Mouse (Mus musculus) spleen, adult 12 weeks (tissue): Measurements from ENCODE around the gene Dhcr24.

Source experiments
- DNase-seq: peaks from one replicate; pipeline ENCODE4 v3.0.0; 2022; ENCODE audit warnings: low spot score

The Dhcr24 gene

DNA sequence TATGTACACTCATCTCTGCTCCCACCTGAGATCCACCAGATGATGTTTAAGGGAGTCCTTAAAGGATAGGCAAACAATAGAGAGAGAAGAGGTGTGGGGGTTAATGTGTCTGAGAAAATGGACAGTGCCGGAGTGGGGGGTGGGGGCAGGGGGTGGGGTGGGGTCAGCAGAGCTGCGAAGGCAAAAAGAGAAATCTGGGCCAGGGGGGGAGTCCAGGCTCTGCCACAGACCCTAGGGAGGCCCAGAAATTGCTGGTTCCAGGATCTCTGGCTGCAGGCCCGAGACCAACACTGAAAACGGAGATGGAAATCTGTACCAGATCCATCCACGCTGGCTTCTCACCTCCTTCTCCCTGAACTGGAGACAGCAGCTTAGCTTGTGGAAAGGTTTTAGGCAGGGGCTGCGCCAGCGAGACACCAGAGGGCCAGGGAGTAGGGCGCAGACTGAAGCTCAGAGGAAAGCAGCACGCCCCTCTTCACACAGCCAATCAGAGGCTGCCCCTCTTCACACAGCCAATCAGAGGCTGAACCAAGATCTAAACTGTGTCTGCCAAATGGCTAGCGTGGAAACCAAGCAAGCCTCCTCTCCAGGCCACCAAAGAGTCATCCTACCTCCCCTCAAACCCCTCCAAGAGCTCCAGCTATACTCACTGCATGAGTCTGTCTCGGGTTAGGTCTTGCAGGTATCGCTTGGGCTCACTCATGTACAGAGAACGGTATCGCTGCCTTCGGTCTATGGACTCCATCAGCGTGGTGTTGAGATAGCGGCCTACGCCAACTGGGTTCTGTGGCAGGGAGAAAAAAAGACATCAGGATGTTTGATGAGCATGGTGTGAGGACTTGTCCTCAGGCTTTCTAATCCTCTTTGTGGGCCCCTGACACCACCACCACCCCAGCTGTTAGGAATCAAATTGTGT is 46.1 kb downstream of the Dhcr24 start:
- no peak for DNase-seq

DNA sequence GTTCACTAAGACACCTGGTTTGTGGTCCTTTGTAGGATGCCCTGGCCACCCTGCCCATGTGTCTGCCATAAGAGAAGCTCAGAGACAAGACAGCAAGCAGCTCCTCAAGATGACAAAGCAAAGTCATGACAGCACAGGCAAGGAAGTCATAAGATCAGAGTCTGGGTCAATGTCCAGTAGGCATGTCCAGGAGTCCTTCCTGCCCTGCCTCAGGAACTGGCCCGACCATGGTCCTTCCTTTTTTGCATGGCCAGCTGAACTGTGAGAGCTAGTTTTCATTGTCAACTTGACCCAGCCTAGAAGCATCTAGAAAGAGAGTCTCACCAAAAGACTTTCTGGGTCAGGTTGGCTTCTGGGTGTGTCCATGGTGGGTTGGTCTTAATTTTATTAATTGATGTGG is 47.1 kb downstream of the Dhcr24 start:
- no peak for DNase-seq

DNA sequence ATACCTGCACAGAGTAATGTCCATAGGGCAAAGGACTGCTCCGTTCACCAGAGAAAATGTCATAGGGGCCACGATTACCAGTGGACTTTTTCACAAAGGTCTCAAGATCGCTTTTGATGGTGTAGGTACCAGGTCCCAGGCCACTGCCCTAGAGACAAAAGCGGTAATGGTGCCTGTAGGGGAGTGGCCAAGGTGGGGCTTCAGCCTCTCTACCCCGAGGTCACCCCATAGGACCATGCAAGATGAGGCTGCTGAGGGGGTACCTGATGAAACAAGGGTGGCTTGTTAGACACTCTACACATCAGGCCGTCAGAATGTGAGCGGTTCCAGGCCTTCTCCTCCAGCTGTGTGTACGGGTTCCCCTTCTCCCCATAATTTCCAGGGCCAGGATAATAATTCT is 52.3 kb downstream of the Dhcr24 start:
- no peak for DNase-seq

DNA sequence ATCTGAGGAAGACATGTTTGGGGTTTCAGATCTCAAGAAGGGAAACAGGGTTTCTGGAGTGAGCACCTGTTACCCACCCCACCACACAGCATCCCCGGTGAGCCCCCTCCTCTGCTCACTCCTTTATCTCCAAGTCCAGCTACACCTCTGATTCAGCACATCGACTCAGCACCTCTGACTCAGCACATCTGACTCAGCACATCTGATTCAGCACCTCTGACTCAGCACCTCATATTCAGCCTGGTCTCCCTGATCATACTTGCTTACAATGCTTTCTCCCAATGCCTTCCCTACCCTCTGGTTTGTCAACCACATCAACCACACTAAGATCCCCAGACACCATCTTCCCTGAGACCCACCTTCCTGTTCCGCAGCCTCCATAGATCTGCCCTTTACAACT is 52.7 kb downstream of the Dhcr24 start:
- peak; percentile 44 for DNase-seq

DNA sequence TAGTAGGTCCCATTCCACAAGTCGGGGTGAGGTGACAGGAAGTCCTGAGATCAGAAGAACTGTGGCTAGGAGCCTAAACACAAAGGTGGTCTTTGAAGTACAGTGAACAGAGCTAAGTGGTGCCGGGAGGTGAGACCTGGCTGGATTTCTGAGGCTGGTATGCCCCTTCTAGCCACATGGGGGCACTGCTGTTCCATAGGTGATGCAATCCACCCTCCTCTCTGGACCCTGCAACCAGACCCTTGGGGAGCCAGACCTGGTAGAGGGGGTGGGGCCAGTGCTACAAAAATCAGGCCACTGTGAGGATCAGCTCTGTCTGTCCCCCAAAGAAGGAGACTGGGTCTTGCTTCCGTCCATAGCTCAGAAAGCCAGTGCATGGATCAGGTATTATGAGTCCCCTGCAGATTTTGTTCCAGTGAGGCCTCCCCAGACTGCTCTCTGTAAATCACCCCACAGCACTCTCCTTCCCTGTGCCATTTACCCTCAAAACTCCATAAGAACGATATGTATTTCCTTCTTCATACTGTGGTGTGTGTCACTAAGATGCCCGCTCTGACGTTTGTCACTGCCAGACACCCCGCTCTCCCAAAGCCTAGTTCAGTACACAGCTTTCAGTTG is 53.5 kb downstream of the Dhcr24 start:
- DNase-seq, result peak; percentile 51

DNA sequence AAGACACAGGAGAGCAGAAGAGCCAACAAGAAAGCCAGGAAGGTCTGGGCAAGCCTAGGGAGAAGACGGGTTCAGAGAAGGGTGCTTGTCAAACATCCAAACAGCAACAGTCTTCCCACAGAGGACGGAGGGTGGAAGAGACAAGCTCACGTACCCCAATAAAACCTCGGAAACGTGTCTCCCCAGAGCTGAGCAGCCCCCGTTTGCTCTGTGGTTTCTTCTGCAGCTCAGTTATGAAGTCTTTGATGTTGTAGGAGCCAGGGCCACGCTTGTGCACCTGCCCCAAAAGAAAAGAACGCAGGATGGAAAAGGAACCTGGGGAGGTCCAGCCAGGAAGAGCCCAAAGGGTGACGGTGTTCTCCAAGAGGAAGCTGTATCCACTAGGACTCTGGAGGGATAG is 54.0 kb downstream of the Dhcr24 start:
- no peak for DNase-seq

DNA sequence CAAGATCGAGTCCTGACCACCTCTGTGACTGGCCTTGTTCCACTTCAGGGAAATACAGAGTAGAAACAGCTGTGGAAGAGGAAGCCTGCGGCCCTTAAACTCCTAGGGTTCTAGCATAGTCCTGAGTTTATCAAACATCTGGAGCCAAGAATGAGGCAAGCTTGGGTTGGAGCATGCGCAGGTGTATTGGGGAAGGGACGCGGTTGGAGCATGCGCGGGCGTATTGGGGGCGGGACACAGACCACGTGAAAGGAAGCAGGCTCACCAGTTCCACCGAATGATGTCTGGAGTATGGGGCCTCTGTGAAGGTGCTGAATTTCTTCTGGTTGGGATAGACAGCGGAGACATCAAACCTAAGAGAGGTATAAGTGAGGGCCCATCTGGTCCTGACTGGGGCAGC is 54.8 kb downstream of the Dhcr24 start:
- no peak for DNase-seq

DNA sequence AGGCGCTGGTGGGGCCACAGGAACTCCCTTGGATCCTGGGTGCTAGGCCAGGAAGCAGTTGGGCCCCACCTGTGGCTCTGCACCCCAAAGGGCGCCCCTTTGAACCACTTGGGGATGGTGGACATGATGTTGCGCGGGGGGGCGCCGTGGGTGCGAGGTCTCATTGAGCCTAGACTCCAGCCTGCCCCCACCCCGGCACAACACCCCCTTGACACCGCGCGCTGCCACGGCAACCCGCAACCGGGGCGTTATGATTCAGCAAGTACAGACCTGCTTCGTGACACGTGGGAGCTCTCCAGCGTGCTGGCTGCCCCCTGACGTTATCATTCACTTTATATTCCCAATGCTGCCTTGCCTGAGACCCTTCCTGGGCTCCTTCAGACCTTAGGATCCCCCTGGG is 56.2 kb downstream of the Dhcr24 start, which contains the start of gene Lexm:
Gene Lexm, minus strand, starts transcription at position 186 of the 400 bp plus-strand sequence.
- DNase-seq, result no peak

DNA sequence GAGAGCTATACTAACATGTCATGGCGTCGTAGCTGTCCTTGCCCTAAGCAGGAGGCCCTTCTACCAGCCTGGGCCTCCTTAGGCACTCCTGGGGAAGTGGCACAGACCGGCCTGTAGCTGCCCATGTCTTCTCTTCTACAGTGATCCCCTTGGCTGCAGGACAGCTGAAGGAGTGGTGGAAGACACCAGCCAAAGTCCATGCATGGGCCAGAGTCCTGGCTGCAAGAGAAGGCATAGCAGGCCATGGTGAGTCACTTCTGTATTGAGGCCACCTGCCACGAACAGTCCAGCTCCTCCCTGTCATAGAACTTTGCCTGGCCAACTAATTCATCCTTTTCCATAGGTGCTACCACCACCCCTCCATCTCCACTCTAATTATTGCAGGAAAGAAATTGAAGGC is 58.1 kb downstream of the Dhcr24 start:
- DNase-seq, result no peak

DNA sequence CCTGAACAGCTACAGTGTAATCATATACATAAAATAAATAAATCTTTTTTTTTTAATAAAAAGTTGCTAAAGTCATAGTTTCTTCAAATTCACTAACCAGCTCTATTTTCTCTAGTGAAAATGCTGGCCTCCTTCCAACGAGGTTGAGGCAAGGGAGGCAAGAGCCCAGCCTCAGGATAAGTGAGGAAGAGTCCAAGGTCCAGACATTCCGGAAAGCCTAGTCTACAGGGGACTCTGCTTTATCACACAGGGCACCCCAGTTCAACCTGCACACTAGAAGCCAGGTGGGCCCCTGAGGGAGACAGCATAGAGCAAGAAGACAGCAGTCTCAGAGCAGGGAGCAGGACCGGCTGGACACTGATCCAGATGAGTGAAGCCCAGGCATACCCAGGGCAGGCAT is 60.6 kb downstream of the Dhcr24 start:
- no peak for DNase-seq

DNA sequence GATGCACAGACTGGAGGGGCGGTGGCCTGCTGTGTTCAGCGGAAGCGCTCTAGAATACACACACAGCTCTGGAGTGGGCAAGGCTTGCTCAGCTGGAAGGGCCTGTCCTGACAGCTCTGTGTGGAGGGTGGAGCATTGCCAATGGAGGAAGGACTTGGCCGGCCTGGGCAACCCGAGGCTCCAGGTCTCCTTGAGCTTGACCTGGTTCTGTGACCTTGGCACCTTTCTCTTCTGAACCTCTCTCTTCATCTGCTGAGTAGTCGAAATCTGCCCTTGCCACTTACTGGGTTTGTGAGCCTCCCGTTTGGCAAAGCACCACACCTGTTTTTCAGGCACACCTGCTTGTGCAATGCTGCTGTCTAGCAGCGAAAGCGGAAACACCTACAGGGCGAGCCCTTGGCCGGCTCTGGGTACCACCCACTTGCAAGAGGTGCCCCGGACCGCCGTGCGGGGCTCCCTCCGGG is 61.2 kb downstream of the Dhcr24 start, which contains the start of gene Ttc22:
Gene Ttc22, plus strand, starts transcription at position 403 of the 464 bp plus-strand sequence.
- no peak for DNase-seq

DNA sequence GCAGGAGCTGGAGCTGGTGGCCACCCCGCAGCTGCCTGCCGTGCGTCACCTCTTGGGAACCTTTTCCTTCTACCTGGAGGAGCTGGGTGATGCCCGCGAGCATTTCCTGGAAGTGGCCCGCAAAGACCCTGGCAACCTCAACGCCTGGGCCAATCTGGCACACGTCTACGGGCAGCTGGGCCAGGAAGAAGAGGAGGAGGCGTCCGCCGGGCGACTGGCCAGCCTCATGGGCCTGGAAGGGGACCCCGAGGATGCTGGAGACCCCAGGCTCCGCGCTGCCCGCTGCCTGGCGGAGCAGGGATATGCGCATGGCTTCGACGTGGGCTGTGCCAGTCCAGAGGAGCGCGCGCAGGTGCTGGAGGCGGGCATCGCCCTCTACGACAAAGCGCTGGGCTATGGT is 61.9 kb downstream of the Dhcr24 start:
- DNase-seq, result no peak

DNA sequence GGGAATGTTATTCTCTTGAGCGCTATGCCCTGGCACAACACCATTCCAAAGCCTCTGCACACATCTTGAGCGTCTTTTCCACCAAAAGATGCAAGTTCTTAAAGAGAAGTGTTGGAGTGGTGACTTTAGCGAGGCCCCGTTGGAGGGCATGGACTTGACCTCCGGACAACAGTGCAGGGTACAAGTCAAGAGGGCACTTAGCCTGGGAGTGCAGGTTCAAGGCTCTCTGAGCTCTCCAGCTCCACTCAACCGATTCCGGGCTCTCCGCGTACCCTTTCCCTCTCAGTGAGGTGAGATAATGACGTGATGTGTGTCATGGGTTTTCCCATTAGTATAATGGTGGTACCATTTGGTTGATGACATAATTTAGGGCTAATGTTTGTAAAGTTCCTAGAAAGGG is 63.4 kb downstream of the Dhcr24 start:
- no peak for DNase-seq

DNA sequence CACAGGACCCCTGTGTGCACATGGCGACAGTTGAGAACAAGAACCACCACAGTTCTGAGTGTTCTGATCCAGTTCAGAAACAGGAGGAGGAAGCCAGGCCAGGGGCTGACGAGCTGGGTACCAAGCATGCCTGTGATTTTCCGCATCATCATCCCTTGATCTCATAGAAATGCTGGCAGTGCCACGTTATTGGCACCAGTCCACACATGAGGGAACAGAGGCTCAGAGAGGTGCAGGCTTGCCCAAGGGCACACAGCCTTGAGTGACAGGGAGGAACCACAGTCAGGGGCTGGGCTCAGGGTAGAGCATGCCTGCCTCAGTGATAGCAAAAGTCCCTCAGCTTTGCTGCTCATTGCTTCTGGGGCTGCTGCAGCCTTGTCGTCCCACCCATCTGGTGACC is 67.0 kb downstream of the Dhcr24 start:
- no peak for DNase-seq

DNA sequence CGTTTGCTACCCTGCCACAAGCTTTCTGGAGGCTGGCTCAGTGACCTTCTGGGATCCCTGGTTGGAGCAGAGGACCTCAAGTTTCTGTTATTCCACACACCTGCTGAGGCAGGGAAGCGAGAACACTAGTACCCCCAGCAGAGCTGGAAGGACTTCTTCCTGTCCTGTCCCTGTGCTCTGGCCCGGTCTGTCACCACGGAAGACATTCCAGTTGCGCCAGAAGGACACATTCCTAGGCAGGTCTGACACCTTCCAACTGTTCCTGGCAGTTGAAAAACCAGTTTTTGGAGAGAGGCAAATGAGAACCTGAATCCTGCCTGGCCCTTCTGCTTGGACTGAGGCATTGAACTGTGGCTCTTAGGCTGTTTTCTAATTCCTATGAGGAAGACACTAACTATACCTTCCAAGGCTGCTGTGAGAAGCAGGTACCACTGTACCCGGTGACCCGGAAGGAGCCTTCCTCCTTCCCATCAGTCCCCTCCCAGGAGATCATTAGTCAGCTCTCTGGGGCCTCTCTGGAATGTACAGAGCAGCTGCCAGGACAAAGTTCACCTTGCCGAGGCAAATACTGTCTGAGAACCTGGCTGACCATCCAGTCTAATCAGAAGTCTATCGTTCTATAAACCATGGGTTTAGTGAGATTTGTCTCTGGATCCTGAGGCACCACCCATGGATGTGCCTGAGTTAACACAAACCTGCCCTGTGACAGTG is 68.0 kb downstream of the Dhcr24 start:
- no peak for DNase-seq

DNA sequence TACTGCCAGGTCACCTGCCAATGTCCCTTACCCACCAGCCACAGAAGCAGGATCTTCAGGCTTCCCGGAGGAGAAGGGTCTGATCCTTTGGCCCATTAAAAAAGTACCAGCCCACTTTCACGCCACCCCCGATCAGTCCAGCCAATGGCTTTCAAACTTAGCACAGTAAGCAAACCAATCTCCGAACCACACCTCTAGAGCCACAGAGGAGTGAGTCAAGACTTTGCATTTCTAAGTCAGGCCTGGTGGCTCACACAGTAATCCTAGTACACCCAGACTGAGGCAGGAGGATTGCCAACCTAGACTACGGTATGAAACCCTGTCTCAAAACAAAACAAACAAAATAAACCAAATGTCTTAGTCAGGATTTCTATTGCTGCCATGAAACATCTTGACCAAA is 68.5 kb downstream of the Dhcr24 start:
- no peak for DNase-seq

DNA sequence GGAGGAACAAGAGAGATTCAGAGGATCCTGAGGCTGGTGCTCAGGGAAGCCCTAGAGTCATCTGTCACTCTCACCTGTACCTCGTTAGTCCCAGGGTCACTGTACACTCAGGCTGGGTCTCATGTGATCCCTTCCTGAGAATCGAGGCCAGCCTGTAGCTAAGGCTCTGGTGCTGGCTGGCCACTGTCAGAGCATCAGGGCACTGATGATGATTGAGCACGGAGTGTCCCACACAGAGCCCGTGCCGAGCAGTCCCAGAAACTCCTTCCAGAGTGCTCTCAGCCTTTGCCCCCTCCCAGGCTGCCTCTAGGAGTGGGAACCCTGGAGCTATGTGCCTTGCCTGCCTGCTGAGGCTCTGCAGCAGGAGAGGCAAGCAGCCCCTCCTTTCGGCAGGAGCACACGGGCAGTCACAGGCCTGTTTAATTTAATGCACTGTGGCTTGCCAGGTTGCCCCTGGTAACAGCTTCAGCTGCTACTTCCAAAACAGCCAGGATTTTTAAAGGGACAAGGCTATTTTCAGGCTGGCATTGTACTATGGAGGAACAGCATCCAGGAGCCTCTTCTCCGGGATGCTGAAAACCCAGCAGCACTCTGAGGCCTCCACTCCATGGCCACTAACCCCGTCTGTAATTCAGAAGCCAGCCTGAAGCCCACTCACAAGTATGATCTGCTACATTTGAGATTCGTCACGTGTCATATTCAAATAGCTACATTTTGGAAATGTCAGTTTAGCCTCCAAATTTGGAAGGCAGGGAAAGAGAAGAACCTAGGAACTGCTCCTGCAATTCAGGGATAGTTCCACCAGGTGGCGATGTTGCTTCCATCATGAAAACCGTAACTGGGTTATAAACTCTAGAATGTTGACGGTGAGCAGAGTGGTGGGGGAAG is 69.7 kb downstream of the Dhcr24 start:
- peak; percentile 43 for DNase-seq

DNA sequence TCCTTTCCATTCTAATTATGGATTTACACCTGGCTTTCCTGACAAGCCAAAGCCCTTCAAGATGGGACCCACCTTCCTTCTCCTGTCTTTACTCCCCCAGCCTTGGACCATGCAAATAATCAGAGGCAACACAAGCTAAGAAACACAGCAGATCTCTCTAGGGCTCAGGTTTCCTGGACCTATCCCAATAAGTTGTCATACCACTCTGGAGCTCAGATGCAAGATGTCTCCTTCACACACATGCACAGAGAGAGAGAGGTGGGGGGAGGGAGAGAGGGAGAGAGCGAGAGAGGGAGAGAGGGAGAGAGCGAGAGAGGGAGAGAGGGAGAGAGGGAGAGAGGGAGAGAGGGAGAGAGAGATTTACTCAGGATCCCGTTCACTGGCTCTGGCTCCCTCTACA is 71.5 kb downstream of the Dhcr24 start:
- DNase-seq, result no peak

DNA sequence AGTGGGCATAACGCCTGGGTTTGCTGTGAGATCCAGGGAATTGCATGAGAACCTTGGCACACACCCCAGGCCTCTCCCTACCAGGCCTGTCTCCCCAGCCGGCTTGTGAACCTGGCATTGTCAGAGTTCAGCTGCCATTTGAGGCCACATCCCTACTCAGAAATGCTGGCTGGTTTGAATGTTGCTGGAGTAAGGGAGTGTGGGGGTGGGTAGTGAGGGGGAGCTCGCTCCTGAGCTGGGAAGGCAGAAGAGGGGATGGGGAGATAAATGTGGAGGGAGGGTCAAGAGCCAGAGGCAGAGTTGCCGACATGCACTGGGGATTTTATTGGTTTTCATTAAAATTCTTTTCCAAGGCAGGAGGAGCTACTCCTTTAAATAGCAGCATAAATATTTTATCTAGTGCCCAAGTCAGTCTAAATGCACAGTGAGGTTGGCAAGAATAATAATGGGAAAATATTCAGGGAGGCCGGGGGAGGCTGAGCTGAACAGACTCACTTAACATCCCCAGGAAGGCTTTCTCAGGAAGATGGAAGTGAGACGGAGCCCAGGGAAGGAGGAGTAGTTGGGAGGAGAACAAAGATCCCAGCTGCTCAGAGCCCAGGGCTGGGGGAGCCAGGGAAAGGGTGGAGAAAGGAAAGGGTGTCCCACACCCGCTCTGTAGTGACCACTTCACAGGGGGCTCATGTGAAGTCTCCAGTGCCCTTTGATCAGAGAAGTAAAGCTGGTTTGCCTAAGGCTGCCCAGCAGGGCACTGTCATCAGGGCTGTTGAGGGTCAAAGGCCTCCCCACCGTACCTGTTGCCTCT is 72.6 kb downstream of the Dhcr24 start:
- DNase-seq, result no peak

DNA sequence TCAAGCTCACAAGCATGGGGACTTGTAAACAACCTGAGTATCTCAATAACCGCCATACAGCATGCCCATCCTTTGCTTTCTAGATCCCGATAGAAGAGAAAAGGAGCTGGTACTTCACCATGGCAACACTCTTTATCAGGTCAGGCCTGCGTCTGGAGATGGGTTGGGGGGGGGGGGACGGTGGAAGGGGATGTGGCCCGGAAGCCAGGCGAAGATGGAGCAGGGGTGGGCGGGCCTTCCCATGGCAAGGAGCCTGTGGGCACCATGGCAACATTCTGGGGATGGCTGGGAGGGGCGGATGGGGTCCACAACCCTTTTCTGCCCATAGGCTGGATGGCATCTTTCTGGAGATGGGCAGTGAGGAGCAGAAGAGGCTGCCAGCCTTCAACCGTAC is 73.2 kb downstream of the Dhcr24 start:
- DNase-seq, result no peak
